Mouse (Mus musculus) mouse trophoblast stem cell (cell line): ENCODE data around the gene Rcc1l.

Experiments
- in situ Hi-C, 2 experiments: fragments of 300-500 bp; cut with MseI, MboI; formaldehyde crosslinking; loops; 2 replicates in 1 of 2; 3 replicates in 1 of 2; pipeline ENCODE4 v1.15.1; 2025

Gene Rcc1l

GRCm38 (mm10) chr5:134115639-134116259 lies 60.8 kb downstream of the Rcc1l start:
- in situ Hi-C loops: no loop called here

- in situ Hi-C loops: no loop called here
These were observed 61.6 kb downstream of the Rcc1l start for GRCm38 (mm10) chr5:134114981-134115380.

- in situ Hi-C loops: no loop called here
These were observed 70.7 kb downstream of the Rcc1l start for GRCm38 (mm10) chr5:134105829-134106228.

GRCm38 (mm10) chr5:134102720-134103119 lies 73.9 kb downstream of the Rcc1l start:
- in situ Hi-C loops: no loop called here

- in situ Hi-C loops: no loop called here
These were observed 74.7 kb downstream of the Rcc1l start for GRCm38 (mm10) chr5:134101883-134102282.

- in situ Hi-C loops: no loop called here
These were observed 75.3 kb downstream of the Rcc1l start for GRCm38 (mm10) chr5:134101322-134101721.

GRCm38 (mm10) chr5:134100232-134100771 lies 76.3 kb downstream of the Rcc1l start:
- in situ Hi-C loops: no loop called here

GRCm38 (mm10) chr5:134099496-134100211 lies 76.9 kb downstream of the Rcc1l start, which contains the start of gene Castor2:
Gene Castor2 (plus strand): TSS chr5:134099711.
- in situ Hi-C loops: no loop called here

GRCm38 (mm10) chr5:134098976-134099375 lies 77.6 kb downstream of the Rcc1l start:
- in situ Hi-C loops: no loop called here

GRCm38 (mm10) chr5:134098341-134098902 lies 78.2 kb downstream of the Rcc1l start:
- in situ Hi-C loops: no loop called here
